Mouse (Mus musculus): Measurements from ENCODE around the gene Vmn2r56. TPM values are rescaled to one million over a fixed set of nuclear protein-coding genes. Genes with fewer than 3 reads are reported as not detected.
"Not testable (repeated sequence)": the region's sequence is repeated elsewhere in the genome, so short reads cannot be mapped to it uniquely, and the experiment has no call there.

Vmn2r56 gene
- not detected for polyA plus RNA-seq (2017; shearing (Covaris generic))

GRCm38 (mm10) chr7:12734904-12735303 is at the start of gene Vmn2r56:
TSS of gene Vmn2r56 (minus strand) at chr7:12735004.
- ATAC-seq, result no peak

- ATAC-seq, result peak; percentile 88
Observed at GRCm38 (mm10) chr7:12780151-12780830, 45.5 kb upstream of the Vmn2r56 start.

- ATAC-seq, result no peak
Observed at GRCm38 (mm10) chr7:12779782-12780150, 45.0 kb upstream of the Vmn2r56 start.

GRCm38 (mm10) chr7:12779141-12779540 is 44.3 kb upstream of the Vmn2r56 start:
- no peak for ATAC-seq

GRCm38 (mm10) chr7:12774606-12775005 is 39.8 kb upstream of the Vmn2r56 start:
- no peak for ATAC-seq

- ATAC-seq, result no peak
Observed at GRCm38 (mm10) chr7:12774111-12774510, 39.3 kb upstream of the Vmn2r56 start.

GRCm38 (mm10) chr7:12749431-12750198 is 14.8 kb upstream of the Vmn2r56 start:
- ATAC-seq, result no peak

GRCm38 (mm10) chr7:12684903-12685302 is 49.9 kb downstream of the Vmn2r56 start, which contains the start of gene Vmn2r55:
TSS of gene Vmn2r55 (minus strand) at chr7:12685003.
- ATAC-seq, result not testable (repeated sequence)

GRCm38 (mm10) chr7:12640219-12640618 is 94.6 kb downstream of the Vmn2r56 start, which contains the start of gene Vmn2r54:
TSS of gene Vmn2r54 (minus strand) at chr7:12640319.
- ATAC-seq, result not testable (repeated sequence)

Other genes starting within 250 kb of the Vmn2r56 start
- gene 2900092C05Rik, start 222.5 kb downstream of the Vmn2r56 start, polyA plus RNA-seq (2017; shearing (Covaris generic)), result not detected
- gene Vmn2r53, start 126.2 kb downstream of the Vmn2r56 start, polyA plus RNA-seq (2017; shearing (Covaris generic)), result under 1 TPM in 1 of 2 experiments, not detected in 1; 0.05 TPM
- not detected for gene Vmn2r54, start 94.7 kb downstream of the Vmn2r56 start, polyA plus RNA-seq (2017; shearing (Covaris generic))
- gene Vmn2r55, start 50.0 kb downstream of the Vmn2r56 start, polyA plus RNA-seq (2017; shearing (Covaris generic)), result not detected
- gene Zscan18, start 68.6 kb upstream of the Vmn2r56 start, polyA plus RNA-seq (2017; shearing (Covaris generic)), result 1 to 10 TPM in 1 of 2 experiments, under 1 TPM in 1; 0.42 to 1.4 TPM
- 10 to 100 TPM; 20.0 to 22.4 TPM for gene Zfp329, start 83.9 kb upstream of the Vmn2r56 start, polyA plus RNA-seq (2017; shearing (Covaris generic))
- 100 to 1,000 TPM in 1 of 2 experiments, 10 to 100 TPM in 1; 91.9 to 118 TPM for gene Zfp110, start 99.8 kb upstream of the Vmn2r56 start, polyA plus RNA-seq (2017; shearing (Covaris generic))
- gene Zfp128, start 146.2 kb upstream of the Vmn2r56 start, polyA plus RNA-seq (2017; shearing (Covaris generic)), result 1 to 10 TPM; 1.0 to 1.7 TPM
- gene Zscan22, start 162.8 kb upstream of the Vmn2r56 start, polyA plus RNA-seq (2017; shearing (Covaris generic)), result 10 to 100 TPM in 1 of 2 experiments, 1 to 10 TPM in 1; 8.2 to 15.0 TPM
- 1,000 to 10,000 TPM; 2,766 to 2,852 TPM for gene Rps5, start 187.3 kb upstream of the Vmn2r56 start, polyA plus RNA-seq (2017; shearing (Covaris generic))
- not detected for gene Rnf225, start 192.4 kb upstream of the Vmn2r56 start, polyA plus RNA-seq (2017; shearing (Covaris generic))
- 1 to 10 TPM; 2.2 to 2.7 TPM for gene Zfp324, start 230.8 kb upstream of the Vmn2r56 start, polyA plus RNA-seq (2017; shearing (Covaris generic))
- 1 to 10 TPM; 3.8 to 5.7 TPM for gene Zfp446, start 242.8 kb upstream of the Vmn2r56 start, polyA plus RNA-seq (2017; shearing (Covaris generic))

All from CD4-positive, CD25-positive, alpha-beta regulatory T cell, adult 4 months (primary cell).